12 mouse cellular contexts compared by ENCODE assay signal in the genomic region with DNA sequence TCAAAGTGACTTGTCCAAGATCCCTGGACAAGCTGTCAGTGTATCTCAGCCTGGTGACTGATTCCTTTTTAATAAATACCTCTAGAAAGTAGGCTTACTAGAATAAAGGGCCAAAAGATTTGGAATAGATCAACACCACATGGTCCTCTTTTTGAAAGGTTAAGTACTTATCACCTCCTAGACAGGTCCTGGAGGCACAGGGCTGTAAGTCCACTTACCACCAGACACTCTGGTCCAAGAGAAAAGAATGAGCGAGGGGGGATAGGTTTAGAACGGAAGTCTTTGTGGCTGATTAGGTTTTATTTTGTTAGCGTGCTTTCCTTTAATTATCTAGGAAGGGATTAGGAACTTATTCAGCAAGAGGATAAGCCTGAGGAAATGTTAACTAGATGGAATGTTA. TPM values are rescaled to one million over a fixed set of nuclear protein-coding genes. Genes with fewer than 3 reads are reported as not detected.
DNase-seq lines count a peak whose midpoint lies in the region; ATAC-seq lines count a peak whose summit lies in the region.
"Had no signal": no experiment of that assay in that cellular context is flagged by ENCODE, and none has a peak within 500 bp of the region (broad histone marks: within the 10 kb centered on the region; RNA-seq: fewer than 3 reads in every experiment).

No protein-coding gene starts in this region.

- no peaks in the 10 kb centered on the region for H3K27me3 ChIP-seq in heart, embryonic 13.5 days (replicated peaks)
- no peaks in the 10 kb centered on the region for H3K27me3 ChIP-seq in embryonic facial prominence, embryonic 10.5 days (replicated peaks; ENCODE audit: low read depth, poor library complexity, severe bottlenecking)
- no peaks in the 10 kb centered on the region for H3K27me3 ChIP-seq in hindbrain, embryonic 14.5 days (ENCODE audit: control insufficient read depth, insufficient read depth, low read length)
- no peaks in the 10 kb centered on the region for H3K27me3 ChIP-seq in midbrain, embryonic 12.5 days

- H3K9ac ChIP-seq in heart, embryonic 13.5 days, result no peak overlapping the region
- H3K9ac ChIP-seq in hindbrain, embryonic 14.5 days, result peak overlapping the region; percentile 98
- no peak overlapping the region for H3K9ac ChIP-seq in midbrain, embryonic 12.5 days (replicated peaks)

- DNase-seq in heart, adult 18-20 months, result no peak
- no peak for DNase-seq in embryonic facial prominence, embryonic 10.5 days (ENCODE audit: low spot score)
- DNase-seq in hindbrain, embryonic 14.5 days (ENCODE audit: low spot score), result no peak
- DNase-seq in gastrocnemius, postnatal 25 days, result no peak
- DNase-seq in frontal cortex, postnatal 10 days (ENCODE audit: low spot score in 2 of 2), result no peak
- DNase-seq in cerebellum, postnatal 14 days, result no peak
- DNase-seq: adrenal gland, postnatal 36 days; cerebellum, adult 9-10 months; liver had no signal

- peaks cover 30% of the 10 kb centered on the region for H3K4me1 ChIP-seq in heart, embryonic 13.5 days
- peaks cover 23% of the 10 kb centered on the region for H3K4me1 ChIP-seq in embryonic facial prominence, embryonic 10.5 days
- H3K4me1 ChIP-seq in hindbrain, embryonic 14.5 days (replicated peaks; ENCODE audit: control insufficient read depth, insufficient read depth, low read length), result peaks cover 43% of the 10 kb centered on the region
- peaks cover 31% of the 10 kb centered on the region for H3K4me1 ChIP-seq in midbrain, embryonic 12.5 days

- ATAC-seq in heart, embryonic 13.5 days (ENCODE audit: extremely low read depth, insufficient number of reproducible peaks, low FRiP score, low TSS enrichment), result no peak
- ATAC-seq in hindbrain, embryonic 14.5 days (ENCODE audit: low FRiP score), result no peak
- no peak for ATAC-seq in midbrain, embryonic 12.5 days (ENCODE audit: low FRiP score, low read depth)

- H3K36me3 ChIP-seq in heart, embryonic 13.5 days, result peaks cover 28% of the 10 kb centered on the region
- H3K36me3 ChIP-seq in embryonic facial prominence, embryonic 10.5 days (replicated peaks), result peaks cover 33% of the 10 kb centered on the region
- H3K36me3 ChIP-seq in hindbrain, embryonic 14.5 days (replicated peaks; ENCODE audit: control insufficient read depth, insufficient read depth), result peaks cover 24% of the 10 kb centered on the region
- peaks cover 13% of the 10 kb centered on the region; the same call in 1 of the 2 replicates for H3K36me3 ChIP-seq in midbrain, embryonic 12.5 days

- 55% methylated on average over 3 of the region's 3 CpGs for WGBS in heart, embryonic 13.5 days
- 62% methylated on average over 3 of the region's 3 CpGs for WGBS in embryonic facial prominence, embryonic 10.5 days
- 79% methylated on average over 3 of the region's 3 CpGs for WGBS in hindbrain, embryonic 14.5 days
- 44% methylated on average over 3 of the region's 3 CpGs for WGBS in midbrain, embryonic 12.5 days

- H3K9me3 ChIP-seq in heart, embryonic 13.5 days, result no peaks in the 10 kb centered on the region
- no peaks in the 10 kb centered on the region for H3K9me3 ChIP-seq in embryonic facial prominence, embryonic 10.5 days
- H3K9me3 ChIP-seq in hindbrain, embryonic 14.5 days (ENCODE audit: control insufficient read depth, low read length), result no peaks in the 10 kb centered on the region
- no peaks in the 10 kb centered on the region for H3K9me3 ChIP-seq in midbrain, embryonic 12.5 days

- H3K27ac ChIP-seq in heart, embryonic 13.5 days (replicated peaks), result no peak overlapping the region
- H3K27ac ChIP-seq in embryonic facial prominence, embryonic 10.5 days (replicated peaks), result no peak overlapping the region
- H3K27ac ChIP-seq in hindbrain, embryonic 14.5 days, result no peak overlapping the region
- H3K27ac ChIP-seq in midbrain, embryonic 12.5 days (replicated peaks), result no peak overlapping the region

- peak overlapping the region; percentile 75 for H3K4me2 ChIP-seq in heart, embryonic 13.5 days
- H3K4me2 ChIP-seq in hindbrain, embryonic 14.5 days (replicated peaks), result peak overlapping the region; percentile 64
- H3K4me2 ChIP-seq in midbrain, embryonic 12.5 days (replicated peaks), result peak overlapping the region; percentile 84

- peak overlapping the region; percentile 71; the same call in 1 of the 2 replicates for H3K4me3 ChIP-seq in heart, embryonic 13.5 days
- H3K4me3 ChIP-seq in embryonic facial prominence, embryonic 10.5 days, result peak overlapping the region; percentile 94; the same call in 1 of the 2 replicates
- H3K4me3 ChIP-seq in hindbrain, embryonic 14.5 days (replicated peaks; ENCODE audit: low read length), result peak overlapping the region; percentile 92
- peak overlapping the region; percentile 89 for H3K4me3 ChIP-seq in midbrain, embryonic 12.5 days

RNA-seq across cellular contexts. Expression of gene Bend5, which starts 1.7 kb away (rescaled TPM):
- 16.6 and 18.3 TPM in 2 replicates for polyA plus RNA-seq in heart, embryonic 13.5 days (2015; fragmentation: Nextera tagmentation; extraction: Ambion mirVana)
- 1 to 10 TPM; 5.7 to 7.3 TPM for total RNA-seq in heart, adult 18-20 months (2021)
- 31.0 and 35.8 TPM in 2 replicates for polyA plus RNA-seq in embryonic facial prominence, embryonic 10.5 days (2016; fragmentation: Nextera tagmentation; extraction: Ambion mirVana)
- 66.8 and 68.0 TPM in 2 replicates for polyA plus RNA-seq in hindbrain, embryonic 14.5 days (2014; fragmentation: Nextera tagmentation; extraction: Ambion mirVana)
- 55.3 and 56.5 TPM in 2 replicates for polyA plus RNA-seq in midbrain, embryonic 12.5 days (2016; fragmentation: Nextera tagmentation; extraction: Ambion mirVana)
- 1 to 10 TPM in 1 of 2 experiments, under 1 TPM in 1; 0.32 to 1.1 TPM for total RNA-seq in gastrocnemius, postnatal 25 days (2021)
- total RNA-seq: megakaryocyte, adult 5-6 weeks had no signal
